Mouse (Mus musculus): ENCODE results near the gene Elf4.

Gene Elf4

GRCm38 (mm10) chrX:48383643-48384042 lies 79.3 kb downstream of the Elf4 start:
- DNase-seq (ENCODE audit: low read depth, low spot score) = peak; percentile 17

DNA sequence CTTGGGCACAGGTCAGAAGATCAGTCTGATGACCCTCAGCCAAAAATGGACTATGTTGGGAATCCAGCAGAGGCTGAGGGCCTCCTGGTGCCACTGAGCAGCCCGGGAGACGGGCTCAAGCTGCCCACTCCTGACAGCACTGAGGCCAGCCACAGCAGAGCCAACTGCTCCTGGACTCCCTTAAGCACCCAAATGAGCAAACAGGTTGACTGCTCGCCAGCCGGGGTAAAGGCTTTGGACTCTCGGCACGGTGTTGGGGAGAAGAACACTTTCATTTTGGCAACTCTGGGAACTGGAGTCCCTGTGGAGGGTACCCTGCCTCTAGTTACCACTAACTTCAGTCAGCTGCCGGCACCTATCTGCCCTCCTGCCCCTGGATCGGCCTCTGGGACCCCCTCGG lies 95.1 kb downstream of the Elf4 start:
- DNase-seq (ENCODE audit: low read depth, low spot score) = no peak

- no peak for DNase-seq (ENCODE audit: low read depth, low spot score)
Measured at GRCm38 (mm10) chrX:48365836-48366577, 96.9 kb downstream of the Elf4 start.

All from brain, adult 2 months (tissue).